Mouse (Mus musculus): ENCODE data around the gene Tubg1. TPM values are rescaled to one million over a fixed set of nuclear protein-coding genes. Genes with fewer than 3 reads are reported as not detected.

Gene Tubg1
- total RNA-seq, 1 experiment from 2014 or later, result 47.4 TPM

GRCm38 (mm10) chr11:101170811-101171610 lies 51.3 kb downstream of the Tubg1 start, which contains the start of gene Plekhh3:
Plekhh3 (minus strand) TSS chr11:101171351.
- ATAC-seq (replicated peaks in 1 of 2; ENCODE audit: insufficient read depth in 1 of 2, low FRiP score in 2 of 2, low TSS enrichment in 1 of 2, low read depth in 1 of 2, poor library complexity in 2 of 2, severe bottlenecking in 2 of 2), result peak; percentile 55 to 63

GRCm38 (mm10) chr11:101171721-101172433 lies 52.1 kb downstream of the Tubg1 start:
- no peak for ATAC-seq (replicated peaks in 1 of 2; ENCODE audit: insufficient read depth in 1 of 2, low FRiP score in 2 of 2, low TSS enrichment in 1 of 2, low read depth in 1 of 2, poor library complexity in 2 of 2, severe bottlenecking in 2 of 2)

GRCm38 (mm10) chr11:101172434-101172815 lies 52.7 kb downstream of the Tubg1 start:
- no peak for ATAC-seq (replicated peaks in 1 of 2; ENCODE audit: insufficient read depth in 1 of 2, low FRiP score in 2 of 2, low TSS enrichment in 1 of 2, low read depth in 1 of 2, poor library complexity in 2 of 2, severe bottlenecking in 2 of 2)

- ATAC-seq (replicated peaks in 1 of 2; ENCODE audit: insufficient read depth in 1 of 2, low FRiP score in 2 of 2, low TSS enrichment in 1 of 2, low read depth in 1 of 2, poor library complexity in 2 of 2, severe bottlenecking in 2 of 2), result no peak
Measured at GRCm38 (mm10) chr11:101173112-101173511, 53.4 kb downstream of the Tubg1 start.

- peak; percentile 50 to 54 for ATAC-seq (replicated peaks in 1 of 2; ENCODE audit: insufficient read depth in 1 of 2, low FRiP score in 2 of 2, low TSS enrichment in 1 of 2, low read depth in 1 of 2, poor library complexity in 2 of 2, severe bottlenecking in 2 of 2)
Measured at GRCm38 (mm10) chr11:101173631-101174388, 54.1 kb downstream of the Tubg1 start.

- no peak for ATAC-seq (replicated peaks in 1 of 2; ENCODE audit: insufficient read depth in 1 of 2, low FRiP score in 2 of 2, low TSS enrichment in 1 of 2, low read depth in 1 of 2, poor library complexity in 2 of 2, severe bottlenecking in 2 of 2)
Measured at GRCm38 (mm10) chr11:101174389-101174745, 54.6 kb downstream of the Tubg1 start.

GRCm38 (mm10) chr11:101174851-101175628 lies 55.3 kb downstream of the Tubg1 start, which contains the start of gene Ccr10:
Ccr10 (minus strand) TSS chr11:101175443.
- ATAC-seq (replicated peaks in 1 of 2; ENCODE audit: insufficient read depth in 1 of 2, low FRiP score in 2 of 2, low TSS enrichment in 1 of 2, low read depth in 1 of 2, poor library complexity in 2 of 2, severe bottlenecking in 2 of 2), result no peak

DNA sequence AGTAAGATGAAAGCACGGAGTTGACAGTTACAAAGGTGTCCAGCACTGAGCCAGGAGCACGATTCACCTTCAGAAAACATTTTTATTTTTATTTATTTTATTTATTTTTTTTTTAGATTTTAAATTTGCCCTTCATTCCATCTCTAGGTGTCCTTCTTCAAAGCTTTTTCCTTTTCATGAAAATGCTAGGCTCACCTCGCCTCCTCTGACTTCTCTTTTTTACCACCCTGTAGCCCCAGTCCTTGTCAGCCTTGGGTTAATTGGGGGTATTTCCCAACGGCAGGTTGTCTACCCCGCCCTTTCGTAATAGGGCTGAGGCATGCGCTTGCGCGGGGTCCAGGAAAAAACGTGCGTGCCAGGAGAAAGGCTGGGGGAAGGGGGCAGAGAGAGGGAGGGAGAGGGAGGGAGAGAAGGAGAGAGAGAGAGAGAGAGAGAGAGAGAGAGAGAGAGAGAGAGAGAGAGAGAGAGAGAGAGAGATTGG lies 55.9 kb downstream of the Tubg1 start:
- ATAC-seq (replicated peaks in 1 of 2; ENCODE audit: insufficient read depth in 1 of 2, low FRiP score in 2 of 2, low TSS enrichment in 1 of 2, low read depth in 1 of 2, poor library complexity in 2 of 2, severe bottlenecking in 2 of 2), result no peak

Other genes with a start within 250 kb of the Tubg1 start
- gene Stat3, start 180.4 kb upstream of the Tubg1 start, total RNA-seq (2017), result 108 and 135 TPM in 2 replicates
- 9.8 and 13.4 TPM in 2 replicates for gene Cavin1, start 149.1 kb upstream of the Tubg1 start, total RNA-seq (2017)
- 7.5 and 32.6 TPM in 2 replicates for gene Atp6v0a1, start 110.5 kb upstream of the Tubg1 start, total RNA-seq (2017)
- 16.4 and 20.6 TPM in 2 replicates for gene Naglu, start 49.9 kb upstream of the Tubg1 start, total RNA-seq (2017)
- not detected in 2 replicates for gene Hsd17b1, start 41.5 kb upstream of the Tubg1 start, total RNA-seq (2017)
- gene Coasy, start 37.4 kb upstream of the Tubg1 start, total RNA-seq (2017), result 20.0 and 21.7 TPM in 2 replicates
- gene Mlx, start 32.7 kb upstream of the Tubg1 start, total RNA-seq (2017), result 36.5 and 57.0 TPM in 2 replicates
- gene Psmc3ip, start 24.5 kb upstream of the Tubg1 start, total RNA-seq (2017), result 34.5 and 60.5 TPM in 2 replicates
- 30.9 and 38.8 TPM in 2 replicates for gene Retreg3, start within 50 bp of the Tubg1 start, total RNA-seq (2017)
- gene Tubg2, start 36.0 kb downstream of the Tubg1 start, total RNA-seq (2017), result not detected in 2 replicates
- 0.31 TPM in 1 of 2 replicates, not detected in the other for gene Cntnap1, start 50.6 kb downstream of the Tubg1 start, total RNA-seq (2017)
- gene Plekhh3, start 51.4 kb downstream of the Tubg1 start, total RNA-seq (2017), result 0.50 TPM in 1 of 2 replicates, not detected in the other
- gene Ccr10, start 55.5 kb downstream of the Tubg1 start, total RNA-seq (2017), result not detected in 2 replicates
- gene Ezh1, start 106.5 kb downstream of the Tubg1 start, total RNA-seq (2017), result 38.1 and 45.0 TPM in 2 replicates
- 6.9 TPM in 1 of 2 replicates, not detected in the other for gene Ramp2, start 126.1 kb downstream of the Tubg1 start, total RNA-seq (2017)
- gene Vps25, start 133.8 kb downstream of the Tubg1 start, total RNA-seq (2017), result 55.0 and 59.3 TPM in 2 replicates
- gene Wnk4, start 140.6 kb downstream of the Tubg1 start, total RNA-seq (2017), result 0.63 TPM in 1 of 2 replicates, not detected in the other
- 1.3 and 2.4 TPM in 2 replicates for gene Cntd1, start 159.1 kb downstream of the Tubg1 start, total RNA-seq (2017)
- 24.6 and 33.0 TPM in 2 replicates for gene Coa3, start 159.2 kb downstream of the Tubg1 start, total RNA-seq (2017)
- 139 and 177 TPM in 2 replicates for gene Becn1, start 182.3 kb downstream of the Tubg1 start, total RNA-seq (2017)
- 101 and 128 TPM in 2 replicates for gene Psme3, start 196.3 kb downstream of the Tubg1 start, total RNA-seq (2017)
- 1.1 and 2.6 TPM in 2 replicates for gene Aoc2, start 205.1 kb downstream of the Tubg1 start, total RNA-seq (2017)
- 0.10 TPM in 1 of 2 replicates, not detected in the other for gene Aoc3, start 210.7 kb downstream of the Tubg1 start, total RNA-seq (2017)
- gene G6pc, start 247.6 kb downstream of the Tubg1 start, total RNA-seq (2017), result not detected in 2 replicates

All from hematopoietic stem cell, adult 5-6 weeks (primary cell).